Mouse (Mus musculus) megakaryocyte, embryonic 14.5 days (primary cell): ENCODE results near the gene Zfp781. TPM values are rescaled to one million over a fixed set of nuclear protein-coding genes. Genes with fewer than 3 reads are reported as not detected.
"Not testable (repeated sequence)": the region's sequence is repeated elsewhere in the genome, so short reads cannot be mapped to it uniquely, and the experiment has no call there.

ENCODE experiments used
- H3K27me3 ChIP-seq: replicated peaks from 2 replicates; pipeline ENCODE3; 2012; ENCODE audit warnings: inconsistent platforms
- H3K36me3 ChIP-seq: replicated peaks from 2 replicates; pipeline ENCODE3; 2012; ENCODE audit warnings: low read length, inconsistent platforms, mixed read lengths
- H3K4me1 ChIP-seq: 2 replicates; pipeline ENCODE4 v1.6.1; 2012; ENCODE audit warnings: inconsistent platforms
- H3K4me3 ChIP-seq: replicated peaks from 2 replicates; pipeline ENCODE3; 2012; ENCODE audit warnings: moderate library complexity, mild to moderate bottlenecking, inconsistent platforms
- H3K9me3 ChIP-seq: 2 replicates; pipeline ENCODE4 v1.6.1; 2012; ENCODE audit warnings: inconsistent platforms
- polyA plus RNA-seq: library from polyadenylated mRNA; stranded (reverse); fragments of >175 nt; gene quantifications from 2 replicates; pipeline ENCODE4 v1.2.3, GENCODE M21; 2012; ENCODE audit warnings: low replicate concordance; ENCODE audit not compliant: insufficient read depth

Gene Zfp781
- not detected in 2 replicates for polyA plus RNA-seq

DNA sequence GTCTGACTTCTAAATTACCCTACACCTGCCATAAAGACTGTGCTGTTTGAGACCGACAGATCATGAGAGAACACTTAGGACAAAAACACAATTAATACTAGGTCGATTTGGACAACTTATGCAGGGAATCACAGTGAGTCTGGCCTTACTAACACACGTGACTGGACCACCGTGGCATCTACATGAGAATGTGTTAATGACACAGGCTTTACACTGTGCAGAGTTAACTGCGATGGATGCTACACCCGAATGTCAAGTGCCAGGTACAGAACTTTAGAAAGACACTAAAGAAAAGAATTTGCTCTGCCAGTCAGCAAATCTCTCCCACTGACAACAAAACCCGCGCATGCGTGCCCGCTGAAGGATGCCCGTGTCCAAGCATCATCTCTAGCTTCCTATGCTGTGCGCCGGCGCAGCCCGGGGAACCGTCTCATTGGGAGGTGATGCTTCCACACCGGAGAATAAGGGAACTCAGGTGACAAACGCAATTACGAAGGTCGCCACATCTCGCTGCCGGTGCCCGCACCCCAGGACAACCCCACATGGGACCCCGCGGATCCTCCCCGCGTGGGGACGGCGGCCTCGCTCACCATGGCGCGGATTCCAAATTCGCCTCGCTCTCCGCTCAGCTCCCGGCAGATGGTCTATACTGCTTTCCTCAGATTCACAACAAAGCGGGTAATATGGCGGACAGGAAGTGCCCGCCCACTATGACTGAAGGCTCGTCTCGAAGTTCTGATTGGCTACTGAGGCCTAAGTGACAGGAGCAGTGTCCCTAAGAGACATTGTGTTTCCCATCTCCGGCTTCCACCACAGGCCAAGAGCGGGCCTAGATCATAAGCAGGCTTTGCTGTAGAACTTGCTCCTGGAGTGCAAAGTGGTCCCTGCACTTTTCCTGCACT is at the start of gene Zfp781:
Gene Zfp781, minus strand, starts transcription at position 639 of the 902 bp plus-strand sequence.
- not testable (repeated sequence) for H3K9me3 ChIP-seq, H3K4me1 ChIP-seq, H3K27me3 ChIP-seq, H3K36me3 ChIP-seq, H3K4me3 ChIP-seq

DNA sequence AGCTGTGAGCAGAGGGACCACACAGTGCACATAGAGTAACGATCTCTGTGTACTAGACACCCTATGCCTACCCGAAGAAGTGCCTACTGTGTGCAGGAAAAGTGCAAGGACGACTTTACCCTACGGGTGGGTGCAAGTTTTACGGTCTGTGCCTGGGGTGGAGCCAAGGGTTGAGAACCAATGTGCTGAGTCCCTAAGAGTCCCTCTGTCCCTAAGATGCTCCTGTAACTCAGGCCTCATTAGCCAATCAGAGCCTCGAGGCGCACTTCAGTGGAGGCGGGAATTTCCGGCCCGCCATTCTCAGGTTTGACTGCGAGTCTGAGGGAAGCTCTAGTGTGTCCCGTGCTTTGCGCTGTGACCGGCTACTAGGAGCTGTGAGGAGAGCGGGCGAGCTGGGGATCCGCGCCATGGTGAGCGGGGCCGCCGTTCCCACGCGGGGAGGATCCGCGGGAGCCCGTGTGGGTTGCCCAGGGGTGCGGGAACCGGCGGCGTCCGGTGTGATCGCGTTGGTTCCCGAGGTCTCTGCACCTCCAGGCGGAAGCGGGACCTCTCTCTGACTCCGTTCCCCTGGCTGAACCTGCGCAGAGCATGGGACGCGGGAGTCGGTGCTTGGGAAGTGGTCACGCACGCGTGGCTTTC is 48.2 kb upstream of the Zfp781 start:
- H3K4me3 ChIP-seq = not testable (repeated sequence)

DNA sequence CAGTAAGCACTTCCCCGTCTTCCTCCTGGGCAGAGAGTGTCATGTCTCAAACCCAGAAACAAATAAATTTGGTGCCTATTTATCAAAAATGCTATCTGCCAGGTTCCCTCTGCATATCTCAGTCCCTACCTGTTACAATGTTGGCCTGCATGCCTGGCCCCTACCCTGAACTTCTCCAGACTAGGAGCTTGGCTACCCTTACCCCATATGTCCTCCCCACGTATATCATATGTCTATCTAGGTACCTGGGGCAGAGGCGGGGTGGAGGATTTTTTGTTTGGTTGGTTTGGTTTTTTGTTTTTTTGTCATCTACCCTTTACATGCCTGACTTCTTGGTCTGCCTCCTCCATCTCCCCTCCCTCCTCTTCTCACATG is 451 bp upstream of the Zfp781 start:
- H3K36me3 ChIP-seq, H3K9me3 ChIP-seq, H3K27me3 ChIP-seq, H3K4me3 ChIP-seq, H3K4me1 ChIP-seq: not testable (repeated sequence)

More for the DNA sequence above, 48.2 kb upstream of the Zfp781 start:
- H3K4me1 ChIP-seq, H3K27me3 ChIP-seq, H3K9me3 ChIP-seq, H3K36me3 ChIP-seq: not testable (repeated sequence)

DNA sequence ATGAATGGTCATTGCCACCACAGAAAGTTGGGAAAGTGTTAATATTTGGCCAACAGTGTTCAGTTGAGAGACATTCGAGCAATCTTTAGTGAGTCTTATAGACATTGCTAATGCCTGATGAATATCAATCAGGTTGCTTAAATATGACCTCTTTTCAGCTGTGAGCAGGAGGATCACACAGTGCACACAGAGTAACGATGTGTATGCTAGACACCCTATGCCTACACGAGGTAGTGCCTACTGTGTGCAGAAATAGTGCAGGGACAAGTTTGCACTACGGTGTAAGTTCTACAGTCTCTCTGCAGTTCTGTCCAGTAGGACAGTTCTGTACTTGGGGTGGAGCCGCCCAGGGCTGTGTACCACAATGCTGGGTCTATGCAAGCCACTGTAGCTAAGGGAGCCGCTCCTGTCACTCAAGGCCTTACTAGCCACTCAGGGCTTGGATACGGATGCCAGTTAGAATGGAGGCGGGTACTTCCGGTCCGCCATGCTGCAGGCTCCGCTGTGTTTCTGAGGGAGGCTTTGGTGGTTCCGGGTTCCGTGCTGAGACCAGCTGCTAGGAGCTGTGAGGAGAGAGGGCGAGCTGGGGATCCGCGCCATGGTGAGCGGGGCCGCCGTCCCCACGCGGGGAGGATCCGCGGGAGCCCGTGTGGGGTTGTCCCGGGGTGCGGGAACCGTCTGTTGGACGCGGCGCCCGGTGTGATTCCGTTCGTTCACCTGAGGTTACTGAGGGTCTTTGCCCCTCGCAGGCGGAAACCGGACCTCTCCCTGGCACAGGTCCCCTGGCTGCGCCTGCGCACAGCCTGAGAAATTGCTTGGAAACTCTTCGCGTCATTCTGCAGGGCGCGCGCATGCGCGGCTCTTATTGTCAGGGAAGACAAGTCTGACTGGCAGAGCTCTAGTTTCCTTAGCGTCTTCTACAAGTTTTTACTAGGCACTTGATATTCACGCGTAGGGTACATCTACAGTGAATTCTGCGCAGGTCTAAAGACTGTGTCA is 66.6 kb downstream of the Zfp781 start, which contains the start of gene Gm32687:
Gene Gm32687, plus strand, starts transcription at position 526 of the 999 bp plus-strand sequence.
- H3K27me3 ChIP-seq, H3K4me3 ChIP-seq, H3K9me3 ChIP-seq, H3K4me1 ChIP-seq, H3K36me3 ChIP-seq: not testable (repeated sequence)

Other genes with a start within 250 kb of the Zfp781 start
- not detected in 2 replicates for gene Zfp433, start 225.7 kb downstream of the Zfp781 start, polyA plus RNA-seq
- not detected in 2 replicates for gene Gm3055, start 159.3 kb downstream of the Zfp781 start, polyA plus RNA-seq
- not detected in 2 replicates for gene Gm4767, start 118.3 kb downstream of the Zfp781 start, polyA plus RNA-seq
- gene Gm32687, start 66.5 kb downstream of the Zfp781 start, polyA plus RNA-seq = not detected in 2 replicates
- 0.04 TPM in 1 of 2 replicates, not detected in the other for gene Zfp873, start 117.6 kb upstream of the Zfp781 start, polyA plus RNA-seq
- gene BC024063, start 152.9 kb upstream of the Zfp781 start, polyA plus RNA-seq = not detected in 2 replicates
- gene AU041133, start 197.5 kb upstream of the Zfp781 start, polyA plus RNA-seq = not detected in 2 replicates